Mouse (Mus musculus) adrenal gland (tissue): ENCODE results near the gene Pus3.

ENCODE experiments used
- intact Hi-C: fragments of 180-260 bp; cut with DNase I; formaldehyde crosslinking; loops from one replicate; pipeline ENCODE4 v1.15.1; 2025
- long read RNA-seq, 2 experiments: library from polyadenylated mRNA; unstranded; transcript quantifications; one replicate each; pipeline ENCODE4 v2.0.0; 2020; ENCODE audit warnings: borderline replicate concordance in 1 of 2; ENCODE audit not compliant: insufficient replicate concordance in 1 of 2

The Pus3 gene
- long read RNA-seq, experiment 1, transcript Pus3-201 (4 exons, 2,019 nt), result major isoform, 5 of 8 reads
- long read RNA-seq, experiment 1, partial matches to known transcripts, result 2 of 8 reads
- long read RNA-seq, experiment 1, other reads (novel, unspliced or antisense), result 1 of 8 reads
- long read RNA-seq, experiment 2, transcript Pus3-201 (4 exons, 2,019 nt), result major isoform, 10 of 13 reads
- long read RNA-seq, experiment 2, partial matches to known transcripts, result 2 of 13 reads
- long read RNA-seq, experiment 2, other reads (novel, unspliced or antisense), result 1 of 13 reads

GRCm38 (mm10) chr9:35558257-35559008, at the start of gene Pus3, which contains the start of gene Ddx25:
Gene Pus3 (plus strand): TSS chr9:35558595.
Gene Ddx25 (minus strand): TSS chr9:35558528.
- intact Hi-C loops, result no loop called here

GRCm38 (mm10) chr9:35513900-35514299, 44.5 kb upstream of the Pus3 start:
- intact Hi-C loops, result no loop called here

- intact Hi-C loops, result no loop called here
Observed at GRCm38 (mm10) chr9:35516182-35516581, 42.2 kb upstream of the Pus3 start.

GRCm38 (mm10) chr9:35516711-35517110, 41.7 kb upstream of the Pus3 start:
- intact Hi-C loops, result no loop called here

- intact Hi-C loops, result no loop called here
Observed at GRCm38 (mm10) chr9:35518169-35518568, 40.2 kb upstream of the Pus3 start, which contains the start of gene Gm1113. Gene Gm1113 (minus strand): TSS chr9:35518269.

- intact Hi-C loops, result loop anchor here (5.0 to 10.0 kb wide), 2 partner anchors 106 to 238 kb away; no protein-coding TSS in a partner anchor
Observed at GRCm38 (mm10) chr9:35520631-35521348, 37.6 kb upstream of the Pus3 start.

- intact Hi-C loops, result loop anchor here (5.0 to 10.0 kb wide), 2 partner anchors 107 to 240 kb away; no protein-coding TSS in a partner anchor
Observed at GRCm38 (mm10) chr9:35522241-35522640, 36.2 kb upstream of the Pus3 start.

GRCm38 (mm10) chr9:35522821-35523515, 35.4 kb upstream of the Pus3 start:
- intact Hi-C loops, result loop anchor here (5.0 to 10.0 kb wide), 2 partner anchors 108 to 241 kb away; no protein-coding TSS in a partner anchor

- intact Hi-C loops, result loop anchor here (5.0 to 10.0 kb wide), 2 partner anchors 109 to 241 kb away; no protein-coding TSS in a partner anchor
Observed at GRCm38 (mm10) chr9:35523541-35523940, 34.9 kb upstream of the Pus3 start.

GRCm38 (mm10) chr9:35523941-35524411, 34.4 kb upstream of the Pus3 start:
- intact Hi-C loops, result loop anchor here (5.0 to 10.0 kb wide), 2 partner anchors 109 to 242 kb away; no protein-coding TSS in a partner anchor

- intact Hi-C loops, result loop anchor here (10.0 kb wide), 1 partner anchor 114 kb away; no protein-coding TSS in a partner anchor
Observed at GRCm38 (mm10) chr9:35529141-35529540, 29.3 kb upstream of the Pus3 start.

GRCm38 (mm10) chr9:35529796-35530195, 28.6 kb upstream of the Pus3 start:
- intact Hi-C loops, result loop anchor here (5.0 to 10.0 kb wide), 2 partner anchors 115 to 1168 kb away; no protein-coding TSS in a partner anchor

- intact Hi-C loops, result loop anchor here (5.0 kb wide), 1 partner anchor 1164 kb away; no protein-coding TSS in a partner anchor
Observed at GRCm38 (mm10) chr9:35533266-35533665, 25.1 kb upstream of the Pus3 start.

- intact Hi-C loops, result loop anchor here (2.0 kb wide), 1 partner anchor 252 kb away; no protein-coding TSS in a partner anchor
Observed at GRCm38 (mm10) chr9:35535110-35535509, 23.3 kb upstream of the Pus3 start.

GRCm38 (mm10) chr9:35535876-35536275, 22.5 kb upstream of the Pus3 start:
- intact Hi-C loops, result loop anchor here (2.0 kb wide), 1 partner anchor 253 kb away; no protein-coding TSS in a partner anchor

GRCm38 (mm10) chr9:35539001-35539750, 19.2 kb upstream of the Pus3 start:
- intact Hi-C loops, result no loop called here

GRCm38 (mm10) chr9:35541024-35541423, 17.4 kb upstream of the Pus3 start:
- intact Hi-C loops, result no loop called here

- intact Hi-C loops, result no loop called here
Observed at GRCm38 (mm10) chr9:35541488-35541887, 16.9 kb upstream of the Pus3 start.

- intact Hi-C loops, result no loop called here
Observed at GRCm38 (mm10) chr9:35541941-35542340, 16.5 kb upstream of the Pus3 start.
